Mouse (Mus musculus): Measurements from ENCODE around the gene Ibsp. TPM values are rescaled to one million over a fixed set of nuclear protein-coding genes. Genes with fewer than 3 reads are reported as not detected.

Ibsp gene
- polyA plus RNA-seq, 1 experiment from 2014 or later: not detected

- Histone ChIP-seq H3K9me3 (ENCODE audit: control insufficient read depth, low read length) (no peaks in the 10 kb centered on the region), H3K36me3 (ENCODE audit: control insufficient read depth, insufficient read depth, low read length) (no peaks in the 10 kb centered on the region), H3K27me3 (ENCODE audit: control insufficient read depth, insufficient read depth, low read length) (no peaks in the 10 kb centered on the region), H3K4me2 (ENCODE audit: low read depth) (no peak overlapping the region), H3K27ac (ENCODE audit: low read depth, low read length) (no peak overlapping the region), H3K4me3 (ENCODE audit: low read depth, low read length) (no peak overlapping the region), H3K9ac (ENCODE audit: low read length) (no peak overlapping the region), H3K4me1 (ENCODE audit: control insufficient read depth, insufficient read depth, low read length) (no peaks in the 10 kb centered on the region)
- WGBS: 83% methylated on average over 8 of the region's 8 CpGs
- ATAC-seq (ENCODE audit: insufficient read depth, low FRiP score, low TSS enrichment) (no peak), DNase-seq (ENCODE audit: low spot score) (no peak)
Measured at GRCm38 (mm10) chr5:104327389-104327788, 28.4 kb downstream of the Ibsp start.

GRCm38 (mm10) chr5:104327876-104328275 is 28.9 kb downstream of the Ibsp start:
- Histone ChIP-seq H3K36me3 (ENCODE audit: control insufficient read depth, insufficient read depth, low read length) (no peaks in the 10 kb centered on the region), H3K4me1 (ENCODE audit: control insufficient read depth, insufficient read depth, low read length) (no peaks in the 10 kb centered on the region), H3K9ac (ENCODE audit: low read length) (no peak overlapping the region), H3K27ac (ENCODE audit: low read depth, low read length) (no peak overlapping the region), H3K4me2 (ENCODE audit: low read depth) (no peak overlapping the region), H3K9me3 (ENCODE audit: control insufficient read depth, low read length) (no peaks in the 10 kb centered on the region), H3K27me3 (ENCODE audit: control insufficient read depth, insufficient read depth, low read length) (no peaks in the 10 kb centered on the region), H3K4me3 (ENCODE audit: low read depth, low read length) (no peak overlapping the region)
- no peak for ATAC-seq (ENCODE audit: insufficient read depth, low FRiP score, low TSS enrichment)
- no peak for DNase-seq (ENCODE audit: low spot score)

GRCm38 (mm10) chr5:104328317-104328850 is 29.4 kb downstream of the Ibsp start:
- Histone ChIP-seq H3K36me3 (ENCODE audit: control insufficient read depth, insufficient read depth, low read length) (no peaks in the 10 kb centered on the region), H3K9ac (ENCODE audit: low read length) (no peak overlapping the region), H3K27ac (ENCODE audit: low read depth, low read length) (no peak overlapping the region), H3K9me3 (ENCODE audit: control insufficient read depth, low read length) (no peaks in the 10 kb centered on the region), H3K4me2 (ENCODE audit: low read depth) (no peak overlapping the region), H3K4me1 (ENCODE audit: control insufficient read depth, insufficient read depth, low read length) (no peaks in the 10 kb centered on the region), H3K4me3 (ENCODE audit: low read depth, low read length) (no peak overlapping the region), H3K27me3 (ENCODE audit: control insufficient read depth, insufficient read depth, low read length) (no peaks in the 10 kb centered on the region)
- 82% methylated on average over 4 of the region's 4 CpGs for WGBS
- ATAC-seq (ENCODE audit: insufficient read depth, low FRiP score, low TSS enrichment) (peak; percentile 41; the same call in 1 of the 2 replicates), DNase-seq (ENCODE audit: low spot score) (no peak)

GRCm38 (mm10) chr5:104329381-104329780 is 30.4 kb downstream of the Ibsp start:
- Histone ChIP-seq H3K27ac (ENCODE audit: low read depth, low read length) (no peak overlapping the region), H3K4me1 (ENCODE audit: control insufficient read depth, insufficient read depth, low read length) (no peaks in the 10 kb centered on the region), H3K9ac (ENCODE audit: low read length) (no peak overlapping the region), H3K27me3 (ENCODE audit: control insufficient read depth, insufficient read depth, low read length) (no peaks in the 10 kb centered on the region), H3K4me2 (ENCODE audit: low read depth) (no peak overlapping the region), H3K4me3 (ENCODE audit: low read depth, low read length) (no peak overlapping the region), H3K36me3 (ENCODE audit: control insufficient read depth, insufficient read depth, low read length) (no peaks in the 10 kb centered on the region), H3K9me3 (ENCODE audit: control insufficient read depth, low read length) (no peaks in the 10 kb centered on the region)
- no peak for ATAC-seq (ENCODE audit: insufficient read depth, low FRiP score, low TSS enrichment)
- WGBS: 86% methylated on average over 5 of the region's 5 CpGs
- DNase-seq (ENCODE audit: low spot score): no peak

GRCm38 (mm10) chr5:104330088-104330487 is 31.1 kb downstream of the Ibsp start:
- ATAC-seq (ENCODE audit: insufficient read depth, low FRiP score, low TSS enrichment): no peak
- 74% methylated on average over 5 of the region's 5 CpGs for WGBS

GRCm38 (mm10) chr5:104332296-104332695 is 33.3 kb downstream of the Ibsp start:
- Histone ChIP-seq H3K9me3 (ENCODE audit: control insufficient read depth, low read length) (no peaks in the 10 kb centered on the region), H3K27ac (ENCODE audit: low read depth, low read length) (no peak overlapping the region), H3K4me1 (ENCODE audit: control insufficient read depth, insufficient read depth, low read length) (no peaks in the 10 kb centered on the region), H3K9ac (ENCODE audit: low read length) (no peak overlapping the region), H3K36me3 (ENCODE audit: control insufficient read depth, insufficient read depth, low read length) (no peaks in the 10 kb centered on the region), H3K27me3 (ENCODE audit: control insufficient read depth, insufficient read depth, low read length) (no peaks in the 10 kb centered on the region), H3K4me2 (ENCODE audit: low read depth) (no peak overlapping the region), H3K4me3 (ENCODE audit: low read depth, low read length) (no peak overlapping the region)
- WGBS: 83% methylated on average over 3 of the region's 3 CpGs
- no peak for ATAC-seq (ENCODE audit: insufficient read depth, low FRiP score, low TSS enrichment)
- DNase-seq (ENCODE audit: low spot score): no peak

More at GRCm38 (mm10) chr5:104330088-104330487, 31.1 kb downstream of the Ibsp start:
- Histone ChIP-seq H3K4me3 (ENCODE audit: low read depth, low read length) (no peak overlapping the region), H3K9ac (ENCODE audit: low read length) (no peak overlapping the region), H3K4me2 (ENCODE audit: low read depth) (no peak overlapping the region), H3K36me3 (ENCODE audit: control insufficient read depth, insufficient read depth, low read length) (no peaks in the 10 kb centered on the region), H3K27ac (ENCODE audit: low read depth, low read length) (no peak overlapping the region), H3K9me3 (ENCODE audit: control insufficient read depth, low read length) (no peaks in the 10 kb centered on the region), H3K4me1 (ENCODE audit: control insufficient read depth, insufficient read depth, low read length) (no peaks in the 10 kb centered on the region), H3K27me3 (ENCODE audit: control insufficient read depth, insufficient read depth, low read length) (no peaks in the 10 kb centered on the region)
- no peak for DNase-seq (ENCODE audit: low spot score)

GRCm38 (mm10) chr5:104333231-104333640 is 34.3 kb downstream of the Ibsp start:
- H3K9ac ChIP-seq (ENCODE audit: low read length): no peak overlapping the region
- no peak overlapping the region for H3K4me3 ChIP-seq (ENCODE audit: low read depth, low read length)
- no peaks in the 10 kb centered on the region for H3K27me3 ChIP-seq (ENCODE audit: control insufficient read depth, insufficient read depth, low read length)
- DNase-seq (ENCODE audit: low spot score) (peak; percentile 61), ATAC-seq (ENCODE audit: insufficient read depth, low FRiP score, low TSS enrichment) (peak; percentile 76)
- 46% methylated on average over 7 of the region's 7 CpGs for WGBS
- H3K9me3 ChIP-seq (ENCODE audit: control insufficient read depth, low read length): no peaks in the 10 kb centered on the region
- no peak overlapping the region for H3K4me2 ChIP-seq (ENCODE audit: low read depth)
- H3K27ac ChIP-seq (ENCODE audit: low read depth, low read length): no peak overlapping the region
- no peaks in the 10 kb centered on the region for H3K36me3 ChIP-seq (ENCODE audit: control insufficient read depth, insufficient read depth, low read length)
- no peaks in the 10 kb centered on the region for H3K4me1 ChIP-seq (ENCODE audit: control insufficient read depth, insufficient read depth, low read length)

- no peaks in the 10 kb centered on the region for H3K36me3 ChIP-seq (ENCODE audit: control insufficient read depth, insufficient read depth, low read length)
- no peaks in the 10 kb centered on the region for H3K27me3 ChIP-seq (ENCODE audit: control insufficient read depth, insufficient read depth, low read length)
- peak; percentile 46; the same call in 1 of the 2 replicates for ATAC-seq (ENCODE audit: insufficient read depth, low FRiP score, low TSS enrichment)
- H3K27ac ChIP-seq (ENCODE audit: low read depth, low read length): no peak overlapping the region
- H3K9ac ChIP-seq (ENCODE audit: low read length): no peak overlapping the region
- DNase-seq (ENCODE audit: low spot score): no peak
- no peaks in the 10 kb centered on the region for H3K4me1 ChIP-seq (ENCODE audit: control insufficient read depth, insufficient read depth, low read length)
- WGBS: 72% methylated on average over 6 of the region's 6 CpGs
- H3K9me3 ChIP-seq (ENCODE audit: control insufficient read depth, low read length): no peaks in the 10 kb centered on the region
- H3K4me3 ChIP-seq (ENCODE audit: low read depth, low read length): no peak overlapping the region
- H3K4me2 ChIP-seq (ENCODE audit: low read depth): no peak overlapping the region
Measured at GRCm38 (mm10) chr5:104333643-104334042, 34.7 kb downstream of the Ibsp start.

- H3K36me3 ChIP-seq (ENCODE audit: control insufficient read depth, insufficient read depth, low read length): no peaks in the 10 kb centered on the region
- no peak overlapping the region for H3K9ac ChIP-seq (ENCODE audit: low read length)
- H3K9me3 ChIP-seq (ENCODE audit: control insufficient read depth, low read length): no peaks in the 10 kb centered on the region
- no peaks in the 10 kb centered on the region for H3K27me3 ChIP-seq (ENCODE audit: control insufficient read depth, insufficient read depth, low read length)
- DNase-seq (ENCODE audit: low spot score) (no peak), ATAC-seq (ENCODE audit: insufficient read depth, low FRiP score, low TSS enrichment) (no peak)
- no peak overlapping the region for H3K4me2 ChIP-seq (ENCODE audit: low read depth)
- H3K4me3 ChIP-seq (ENCODE audit: low read depth, low read length): no peak overlapping the region
- H3K4me1 ChIP-seq (ENCODE audit: control insufficient read depth, insufficient read depth, low read length): no peaks in the 10 kb centered on the region
- H3K27ac ChIP-seq (ENCODE audit: low read depth, low read length): no peak overlapping the region
- 90% methylated on average over 14 of the region's 14 CpGs for WGBS
Measured at GRCm38 (mm10) chr5:104334516-104334915, 35.5 kb downstream of the Ibsp start.

All from neural tube, embryonic 11.5 days (tissue).